16 mouse cellular contexts compared by ENCODE assay signal in the genomic region with DNA sequence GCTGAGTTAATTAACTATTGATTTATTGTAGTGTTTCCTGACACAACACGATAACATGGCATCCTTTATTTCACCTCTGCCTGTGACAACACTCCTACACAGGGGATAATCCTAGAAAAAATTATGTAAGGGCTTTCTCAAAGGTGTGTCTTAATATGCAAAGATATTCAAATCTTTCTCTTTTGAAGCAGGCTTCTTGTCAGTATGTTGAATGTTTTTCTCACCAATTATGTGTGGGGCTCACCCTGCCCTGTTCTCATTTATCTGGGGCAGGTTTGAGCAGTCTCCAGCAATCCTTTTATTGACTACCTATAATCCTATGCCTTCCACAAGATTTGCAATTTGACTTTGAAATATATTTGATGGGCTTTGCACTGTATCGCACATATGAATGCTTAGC.
"Had no signal": no experiment of that assay in that cellular context is flagged by ENCODE, and none has a peak within 500 bp of the region (broad histone marks: within the 10 kb centered on the region; RNA-seq: fewer than 3 reads in every experiment).

No protein-coding gene starts in this region.

- ATAC-seq: liver, postnatal 0 days; lung, postnatal 0 days had no signal

- H3K9ac ChIP-seq: limb, embryonic 12.5 days; limb, embryonic 15.5 days; liver, embryonic 14.5 days; liver, postnatal 0 days; lung, embryonic 14.5 days; midbrain, embryonic 12.5 days had no signal

- H3K4me2 ChIP-seq: limb, embryonic 12.5 days; limb, embryonic 15.5 days; liver, embryonic 11.5 days; lung, embryonic 14.5 days; midbrain, embryonic 12.5 days had no signal

- H3K27me3 ChIP-seq: limb, embryonic 12.5 days; limb, embryonic 15.5 days; megakaryocyte, embryonic 14.5 days; midbrain, embryonic 12.5 days had no signal

- DNase-seq: kidney, adult 9 months; kidney, postnatal 14 days; kidney, postnatal 4 days; left cerebral cortex, postnatal 4 days; liver, postnatal 0 days; lung, embryonic 14.5 days; lung, postnatal 36 days; thymus, adult 18-20 months; thymus, postnatal 36 days had no signal

- H3K36me3 ChIP-seq: limb, embryonic 12.5 days; limb, embryonic 15.5 days; midbrain, embryonic 12.5 days had no signal

- H3K27ac ChIP-seq: limb, embryonic 12.5 days; limb, embryonic 15.5 days; liver, embryonic 14.5 days; midbrain, embryonic 12.5 days had no signal

- H3K4me1 ChIP-seq: limb, embryonic 15.5 days had no signal

- H3K9me3 ChIP-seq: limb, embryonic 12.5 days; limb, embryonic 15.5 days; megakaryocyte, embryonic 14.5 days; midbrain, embryonic 12.5 days had no signal

- H3K4me3 ChIP-seq: limb, embryonic 12.5 days; limb, embryonic 15.5 days; megakaryocyte, embryonic 14.5 days; midbrain, embryonic 12.5 days had no signal
